Mouse (Mus musculus) T-cell, adult 2 months (primary cell): ENCODE measurements around the gene Slc48a1.

Experiments used
- DNase-seq: peaks from one replicate; pipeline ENCODE4 v3.0.0; 2022; ENCODE audit warnings: low spot score

The Slc48a1 gene

DNA sequence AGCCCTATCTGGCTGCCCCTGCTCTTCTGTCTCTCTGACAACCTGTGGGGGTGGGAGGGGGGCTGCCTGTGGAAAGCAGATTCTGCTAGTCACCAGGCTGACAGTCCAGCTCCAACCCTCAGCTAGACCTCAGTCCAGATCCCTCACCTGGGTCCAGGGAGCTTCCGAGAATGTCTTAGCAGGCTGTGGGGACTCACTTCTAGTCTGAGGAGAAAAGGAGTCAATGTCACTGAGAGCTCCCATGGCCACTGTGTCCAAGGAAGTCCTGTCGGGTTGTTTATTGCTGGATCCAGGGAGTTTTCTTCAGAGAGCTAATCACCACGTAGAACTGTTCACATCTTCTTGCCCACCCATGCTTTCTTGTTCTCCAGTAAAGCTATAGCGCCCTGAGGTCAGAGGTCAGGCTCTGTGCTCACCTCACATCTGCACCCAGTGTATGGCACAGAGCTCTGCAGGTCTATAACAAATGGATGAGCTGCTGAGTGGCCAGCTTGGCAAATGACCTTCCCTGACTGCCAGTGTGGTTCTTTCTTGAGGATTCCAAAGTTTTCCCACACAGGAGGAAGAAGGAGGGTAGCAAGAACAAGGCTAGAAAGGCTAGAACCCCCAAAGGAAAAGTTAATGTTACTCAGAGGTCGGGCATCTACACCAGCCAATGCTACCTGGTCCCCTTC is 48.4 kb downstream of the Slc48a1 start:
- DNase-seq = no peak

DNA sequence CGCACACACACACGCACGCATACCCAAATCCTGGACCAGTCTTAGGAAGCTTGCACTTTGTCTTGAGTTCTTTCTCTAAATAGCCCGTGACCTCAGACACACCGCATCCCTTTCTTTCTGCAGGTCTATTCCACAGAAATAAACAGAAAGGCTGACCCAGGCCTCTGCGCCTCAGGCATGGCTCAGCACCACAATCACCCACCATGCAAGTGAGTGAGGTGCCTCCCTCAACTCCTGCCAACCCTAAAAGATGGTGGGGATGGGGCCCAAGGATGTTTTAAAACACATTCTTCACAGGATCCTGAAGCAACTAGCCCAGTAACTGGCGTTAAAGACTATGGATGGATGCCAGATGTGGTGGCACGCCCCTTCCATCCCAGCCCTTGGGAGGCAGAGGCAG is 49.1 kb downstream of the Slc48a1 start:
- DNase-seq = no peak

GRCm38 (mm10) chr15:97828221-97828842 is 50.0 kb downstream of the Slc48a1 start:
- no peak for DNase-seq

GRCm38 (mm10) chr15:97828901-97829338 is 50.6 kb downstream of the Slc48a1 start:
- peak; percentile 39 for DNase-seq

DNA sequence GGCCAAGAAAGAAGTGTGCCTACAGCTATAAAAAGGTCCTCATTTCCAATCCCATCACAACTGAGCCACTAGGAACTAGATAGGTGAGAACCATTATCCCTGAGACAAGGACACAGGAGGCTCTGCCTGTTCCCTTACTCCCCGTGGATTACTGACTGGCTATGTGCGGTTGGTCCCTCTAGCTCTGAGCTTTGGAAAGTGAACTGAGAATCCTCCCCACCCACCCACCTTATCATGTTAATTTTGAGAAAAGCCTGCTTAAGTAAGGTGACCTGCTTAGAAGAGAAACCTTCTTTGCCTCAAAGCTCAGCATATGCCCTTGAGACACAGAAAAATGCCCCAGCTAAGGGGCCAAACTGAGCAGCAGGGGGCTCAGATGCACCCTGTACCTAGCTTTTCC is 51.1 kb downstream of the Slc48a1 start:
- DNase-seq = no peak

GRCm38 (mm10) chr15:97830253-97830787 is 52.0 kb downstream of the Slc48a1 start:
- no peak for DNase-seq

GRCm38 (mm10) chr15:97830788-97831241 is 52.5 kb downstream of the Slc48a1 start:
- no peak for DNase-seq

- DNase-seq = peak; percentile 57
Measured at GRCm38 (mm10) chr15:97831242-97831986, 53.1 kb downstream of the Slc48a1 start.

GRCm38 (mm10) chr15:97831987-97832640 is 53.8 kb downstream of the Slc48a1 start:
- no peak for DNase-seq

DNA sequence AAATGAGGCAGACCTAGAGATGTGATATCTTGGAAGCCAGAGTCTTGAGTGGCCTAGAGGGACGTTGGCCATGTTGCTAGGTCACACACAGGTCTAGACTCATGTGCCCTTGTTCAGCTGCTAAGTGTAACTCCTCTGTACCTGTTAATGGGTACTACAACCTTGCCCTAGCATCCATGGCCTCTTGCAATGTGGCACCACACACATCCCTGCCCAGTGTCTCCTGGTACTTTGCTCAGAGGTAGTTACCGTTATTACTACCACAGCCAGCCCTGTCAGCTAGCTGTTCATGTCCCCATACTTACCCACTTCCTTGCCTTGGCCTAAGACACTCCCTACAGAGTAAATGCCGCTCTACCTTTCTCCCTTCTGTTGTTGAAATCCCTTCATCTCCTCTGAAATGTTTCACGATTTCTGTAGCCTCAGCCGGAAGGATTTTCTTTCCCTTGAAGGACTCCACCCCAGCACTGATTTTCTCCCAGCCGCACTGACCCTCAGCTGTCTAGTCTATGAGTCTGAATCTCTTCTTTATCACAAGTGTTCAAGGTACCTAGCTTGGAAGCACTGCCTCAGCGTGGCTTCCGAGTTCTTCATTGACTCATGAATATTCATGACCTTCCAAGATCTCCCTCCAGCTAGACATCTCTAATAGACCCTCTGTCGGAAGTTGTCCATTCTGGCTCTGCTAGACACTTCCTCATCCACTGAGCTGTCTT is 54.6 kb downstream of the Slc48a1 start:
- DNase-seq = no peak

GRCm38 (mm10) chr15:97836153-97836893 is 58.0 kb downstream of the Slc48a1 start:
- peak; percentile 75 for DNase-seq

GRCm38 (mm10) chr15:97836894-97837247 is 58.6 kb downstream of the Slc48a1 start:
- DNase-seq = peak; percentile 52

GRCm38 (mm10) chr15:97837491-97838061 is 59.3 kb downstream of the Slc48a1 start:
- DNase-seq = no peak

- DNase-seq = no peak
Measured at GRCm38 (mm10) chr15:97838395-97838794, 60.1 kb downstream of the Slc48a1 start.

DNA sequence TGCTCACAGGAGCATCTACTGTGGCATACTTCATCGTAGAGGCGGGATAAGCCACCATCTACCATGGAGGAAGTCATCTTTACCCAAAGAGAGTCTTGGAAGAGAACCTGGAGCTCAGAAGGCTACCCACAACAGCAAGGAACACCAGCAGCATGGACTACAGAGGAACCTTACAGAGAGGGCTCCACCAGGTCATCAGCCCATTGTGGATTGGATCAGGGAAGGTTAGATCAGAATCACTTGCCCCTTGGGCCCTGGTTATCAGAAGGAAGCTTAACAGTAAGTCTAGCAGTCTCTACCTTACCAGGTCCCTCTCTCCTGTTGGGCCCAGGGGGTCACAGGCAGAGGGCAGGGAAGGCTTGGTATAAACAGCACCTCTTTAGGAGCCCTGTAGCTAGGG is 60.7 kb downstream of the Slc48a1 start:
- DNase-seq = no peak

- peak; percentile 48 for DNase-seq
Measured at GRCm38 (mm10) chr15:97839473-97839872, 61.2 kb downstream of the Slc48a1 start.

GRCm38 (mm10) chr15:97839991-97840455 is 61.7 kb downstream of the Slc48a1 start:
- no peak for DNase-seq

DNA sequence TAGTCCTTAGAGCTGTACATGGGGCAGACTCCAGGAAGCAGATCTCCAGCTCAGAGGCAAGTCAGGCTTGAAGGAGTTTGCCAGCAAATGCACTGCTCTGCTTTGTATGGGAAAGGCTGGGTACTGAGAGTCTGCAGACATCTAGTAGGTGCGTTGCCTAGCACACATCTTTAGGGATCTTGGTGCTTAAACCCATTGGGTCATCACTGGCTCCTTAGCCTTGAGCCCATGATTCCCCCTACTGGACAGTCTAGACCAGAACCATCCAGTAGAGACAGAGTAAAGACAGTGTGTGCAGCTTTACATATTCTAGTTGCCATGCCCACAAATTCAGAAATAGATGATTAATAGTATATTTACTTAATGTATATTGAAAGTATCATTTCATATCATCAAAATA is 62.5 kb downstream of the Slc48a1 start:
- no peak for DNase-seq

GRCm38 (mm10) chr15:97841383-97841782 is 63.1 kb downstream of the Slc48a1 start:
- no peak for DNase-seq

DNA sequence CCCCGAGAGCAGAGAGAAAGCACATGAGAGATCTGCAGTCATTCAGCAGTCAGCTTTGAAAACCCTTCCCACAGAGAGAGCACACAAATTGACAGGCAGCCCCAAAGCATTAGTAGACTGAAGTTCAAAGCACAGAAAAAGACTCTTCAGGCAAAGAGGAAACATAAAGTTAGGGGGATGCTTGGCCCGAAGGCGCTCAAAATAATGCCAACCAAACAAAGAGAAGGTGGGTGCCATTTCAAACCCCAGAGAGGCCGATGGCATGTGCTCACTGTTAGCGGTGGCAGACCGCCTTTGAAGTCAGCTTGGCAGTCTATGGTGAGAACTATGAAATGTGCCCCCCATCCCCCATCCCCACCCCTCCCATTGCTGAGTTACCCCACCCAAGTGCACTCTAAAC is 63.7 kb downstream of the Slc48a1 start:
- DNase-seq = peak; percentile 68
